Mouse (Mus musculus): ENCODE data around the gene Crym. TPM values are rescaled to one million over a fixed set of nuclear protein-coding genes. Genes with fewer than 3 reads are reported as not detected.

Crym gene
- polyA plus RNA-seq (2015; fragmentation: Nextera tagmentation; extraction: Ambion mirVana), result 10.7 and 12.9 TPM in 2 replicates

DNA sequence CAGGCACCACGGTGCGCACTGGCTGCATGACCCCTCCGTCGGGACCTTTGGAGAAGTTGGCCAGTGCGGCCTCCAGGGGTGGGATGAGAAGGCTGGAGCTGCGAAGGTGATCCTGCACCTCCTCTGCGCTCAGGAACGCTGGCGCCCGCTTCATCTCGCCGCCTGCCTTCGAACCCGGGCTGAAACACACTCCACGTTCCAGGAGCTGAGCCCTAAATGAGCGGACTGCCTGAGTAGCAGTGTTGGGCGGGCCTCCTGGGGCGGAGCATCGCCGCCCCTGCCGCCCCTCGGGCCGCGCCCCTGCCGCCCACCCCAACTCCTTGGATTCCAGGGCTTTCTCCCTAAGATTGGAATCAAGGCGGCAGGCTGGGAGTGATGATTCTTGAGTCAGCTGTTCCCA, at the start of gene Crym:
Gene Crym (minus strand): TSS at position 341 of the 400 bp plus-strand sequence.
- Histone ChIP-seq H3K4me3 (ENCODE audit: low read length) (peak within 1 kb of the TSS; percentile 41), H3K4me2 (ENCODE audit: low read length) (peak within 1 kb of the TSS; percentile 70), H3K27ac (ENCODE audit: low read depth, low read length) (no peak within 1 kb of the TSS), H3K36me3 (ENCODE audit: control insufficient read depth, insufficient read depth, low read length) (no peaks in the 10 kb centered on the region), H3K9me3 (ENCODE audit: control insufficient read depth, low read length) (no peaks in the 10 kb centered on the region), H3K4me1 (ENCODE audit: control insufficient read depth, insufficient read depth, low read depth, low read length) (peaks cover 4% of the 10 kb centered on the region), H3K27me3 (replicated peaks; ENCODE audit: control insufficient read depth, insufficient read depth, low read length) (peaks cover 13% of the 10 kb centered on the region), H3K9ac (ENCODE audit: low read depth, low read length) (peak within 1 kb of the TSS; percentile 54)
- 5% methylated on average over 20 of the region's 26 CpGs for WGBS
- ATAC-seq, result no peak

- Histone ChIP-seq H3K9me3 (ENCODE audit: control insufficient read depth, low read length) (no peaks in the 10 kb centered on the region), H3K27ac (ENCODE audit: low read depth, low read length) (no peak overlapping the region), H3K4me3 (ENCODE audit: low read length) (no peak overlapping the region), H3K36me3 (ENCODE audit: control insufficient read depth, insufficient read depth, low read length) (no peaks in the 10 kb centered on the region), H3K4me1 (ENCODE audit: control insufficient read depth, insufficient read depth, low read depth, low read length) (no peaks in the 10 kb centered on the region), H3K4me2 (ENCODE audit: low read length) (no peak overlapping the region), H3K9ac (ENCODE audit: low read depth, low read length) (no peak overlapping the region), H3K27me3 (replicated peaks; ENCODE audit: control insufficient read depth, insufficient read depth, low read length) (no peaks in the 10 kb centered on the region)
- no peak for ATAC-seq
Measured at GRCm38 (mm10) chr7:120241092-120241491, 39.2 kb upstream of the Crym start.

DNA sequence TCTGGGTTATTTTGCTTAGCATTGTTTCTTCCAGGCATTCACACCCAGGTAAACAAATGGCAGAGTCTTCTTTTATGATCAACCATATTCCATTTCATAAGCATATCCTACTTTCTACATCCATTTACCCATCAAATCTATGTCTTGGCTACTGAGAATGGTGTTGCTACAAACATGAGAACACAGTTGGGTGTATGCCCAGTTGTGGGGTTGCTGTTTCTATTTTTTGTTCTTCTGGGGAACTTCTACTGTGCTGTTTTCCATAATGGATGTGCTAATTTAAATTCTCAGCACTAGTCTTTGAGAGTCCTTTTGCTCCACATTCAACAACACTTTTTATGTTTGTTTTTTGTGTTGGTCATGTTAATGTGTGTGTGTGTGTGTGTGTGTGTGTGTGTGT, 26.6 kb upstream of the Crym start:
- no peak overlapping the region for H3K4me3 ChIP-seq (ENCODE audit: low read length)
- H3K27me3 ChIP-seq (replicated peaks; ENCODE audit: control insufficient read depth, insufficient read depth, low read length), result no peaks in the 10 kb centered on the region
- H3K27ac ChIP-seq (ENCODE audit: low read depth, low read length), result no peak overlapping the region
- no peaks in the 10 kb centered on the region for H3K4me1 ChIP-seq (ENCODE audit: control insufficient read depth, insufficient read depth, low read depth, low read length)
- no peak for ATAC-seq
- H3K9me3 ChIP-seq (ENCODE audit: control insufficient read depth, low read length), result no peaks in the 10 kb centered on the region
- no peaks in the 10 kb centered on the region for H3K36me3 ChIP-seq (ENCODE audit: control insufficient read depth, insufficient read depth, low read length)
- H3K9ac ChIP-seq (ENCODE audit: low read depth, low read length), result no peak overlapping the region
- no peak overlapping the region for H3K4me2 ChIP-seq (ENCODE audit: low read length)

GRCm38 (mm10) chr7:120205989-120206388, 4.1 kb upstream of the Crym start:
- peaks cover 4% of the 10 kb centered on the region for H3K4me1 ChIP-seq (ENCODE audit: control insufficient read depth, insufficient read depth, low read depth, low read length)
- H3K4me3 ChIP-seq (ENCODE audit: low read length), result no peak overlapping the region
- no peaks in the 10 kb centered on the region for H3K36me3 ChIP-seq (ENCODE audit: control insufficient read depth, insufficient read depth, low read length)
- ATAC-seq, result no peak
- peaks cover 13% of the 10 kb centered on the region for H3K27me3 ChIP-seq (replicated peaks; ENCODE audit: control insufficient read depth, insufficient read depth, low read length)
- no peaks in the 10 kb centered on the region for H3K9me3 ChIP-seq (ENCODE audit: control insufficient read depth, low read length)
- H3K9ac ChIP-seq (ENCODE audit: low read depth, low read length), result no peak overlapping the region
- no peak overlapping the region for H3K4me2 ChIP-seq (ENCODE audit: low read length)
- WGBS, result 69% methylated on average over 9 of the region's 9 CpGs
- no peak overlapping the region for H3K27ac ChIP-seq (ENCODE audit: low read depth, low read length)

- H3K9me3 ChIP-seq (ENCODE audit: control insufficient read depth, low read length), result no peaks in the 10 kb centered on the region
- peak; percentile 88 for ATAC-seq
- WGBS, result 4% methylated on average over 26 of the region's 26 CpGs
Measured at GRCm38 (mm10) chr7:120203789-120204188, 1.9 kb upstream of the Crym start, which contains the start of gene Abca14. Gene Abca14, plus strand, starts transcription at chr7:120203961.

GRCm38 (mm10) chr7:120201231-120201744, 623 bp downstream of the Crym start:
- Histone ChIP-seq H3K4me3 (ENCODE audit: low read length) (peak overlapping the region; percentile 41), H3K9ac (ENCODE audit: low read depth, low read length) (peak overlapping the region; percentile 54), H3K36me3 (ENCODE audit: control insufficient read depth, insufficient read depth, low read length) (no peaks in the 10 kb centered on the region), H3K27me3 (replicated peaks; ENCODE audit: control insufficient read depth, insufficient read depth, low read length) (peaks cover 13% of the 10 kb centered on the region), H3K4me2 (ENCODE audit: low read length) (peak overlapping the region; percentile 70), H3K4me1 (ENCODE audit: control insufficient read depth, insufficient read depth, low read depth, low read length) (peaks cover 4% of the 10 kb centered on the region), H3K9me3 (ENCODE audit: control insufficient read depth, low read length) (no peaks in the 10 kb centered on the region), H3K27ac (ENCODE audit: low read depth, low read length) (no peak overlapping the region)
- 0 out of 2 replicates have a peak, but pooled peaks have one; percentile 34 for ATAC-seq
- WGBS, result 2% methylated on average over 13 of the region's 14 CpGs

More at GRCm38 (mm10) chr7:120203789-120204188, 1.9 kb upstream of the Crym start, which contains the start of gene Abca14:
- Histone ChIP-seq H3K4me2 (ENCODE audit: low read length) (peak within 1 kb of the TSS; percentile 28), H3K4me1 (ENCODE audit: control insufficient read depth, insufficient read depth, low read depth, low read length) (peaks cover 4% of the 10 kb centered on the region), H3K27ac (ENCODE audit: low read depth, low read length) (no peak within 1 kb of the TSS), H3K9ac (ENCODE audit: low read depth, low read length) (0 out of 2 replicates have a peak within 1 kb of the TSS, but pooled peaks have one; percentile 29), H3K36me3 (ENCODE audit: control insufficient read depth, insufficient read depth, low read length) (no peaks in the 10 kb centered on the region), H3K4me3 (ENCODE audit: low read length) (no peak within 1 kb of the TSS), H3K27me3 (replicated peaks; ENCODE audit: control insufficient read depth, insufficient read depth, low read length) (peaks cover 13% of the 10 kb centered on the region)

DNA sequence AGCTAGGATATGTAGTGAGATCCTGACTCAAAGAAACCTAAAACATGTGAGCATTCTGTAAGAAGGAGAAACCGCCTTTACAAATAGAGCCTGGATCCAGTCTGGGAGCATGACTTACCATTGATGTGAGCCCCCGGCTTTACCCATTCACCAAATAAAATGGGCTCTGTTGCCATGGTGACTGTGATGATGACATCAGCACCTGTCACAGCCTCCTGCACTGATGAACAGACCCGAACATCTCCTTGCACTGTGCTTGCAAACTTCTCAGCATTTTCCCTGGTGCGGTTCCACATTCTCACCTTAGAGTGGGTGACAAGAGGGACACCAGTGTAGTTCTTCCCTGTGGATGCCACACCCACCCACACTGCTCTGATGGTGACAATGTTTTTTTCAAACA, 6.7 kb downstream of the Crym start:
- Histone ChIP-seq H3K9ac (ENCODE audit: low read depth, low read length) (no peak overlapping the region), H3K27ac (ENCODE audit: low read depth, low read length) (no peak overlapping the region), H3K9me3 (ENCODE audit: control insufficient read depth, low read length) (no peaks in the 10 kb centered on the region), H3K4me1 (ENCODE audit: control insufficient read depth, insufficient read depth, low read depth, low read length) (peaks cover 1% of the 10 kb centered on the region; the same call in 1 of the 2 replicates), H3K36me3 (ENCODE audit: control insufficient read depth, insufficient read depth, low read length) (no peaks in the 10 kb centered on the region), H3K4me2 (ENCODE audit: low read length) (no peak overlapping the region), H3K4me3 (ENCODE audit: low read length) (no peak overlapping the region), H3K27me3 (replicated peaks; ENCODE audit: control insufficient read depth, insufficient read depth, low read length) (no peaks in the 10 kb centered on the region; the same call in 1 of the 2 replicates)
- ATAC-seq, result no peak
- 60% methylated on average over 4 of the region's 4 CpGs for WGBS

GRCm38 (mm10) chr7:120192816-120193215, 9.1 kb downstream of the Crym start:
- Histone ChIP-seq H3K9me3 (ENCODE audit: control insufficient read depth, low read length) (no peaks in the 10 kb centered on the region), H3K4me3 (ENCODE audit: low read length) (no peak overlapping the region), H3K36me3 (ENCODE audit: control insufficient read depth, insufficient read depth, low read length) (no peaks in the 10 kb centered on the region), H3K9ac (ENCODE audit: low read depth, low read length) (no peak overlapping the region), H3K4me1 (ENCODE audit: control insufficient read depth, insufficient read depth, low read depth, low read length) (peaks cover 2% of the 10 kb centered on the region; the same call in 1 of the 2 replicates), H3K4me2 (ENCODE audit: low read length) (no peak overlapping the region), H3K27ac (ENCODE audit: low read depth, low read length) (no peak overlapping the region), H3K27me3 (replicated peaks; ENCODE audit: control insufficient read depth, insufficient read depth, low read length) (no peaks in the 10 kb centered on the region)
- ATAC-seq, result no peak
- 82% methylated on average over 6 of the region's 6 CpGs for WGBS

DNA sequence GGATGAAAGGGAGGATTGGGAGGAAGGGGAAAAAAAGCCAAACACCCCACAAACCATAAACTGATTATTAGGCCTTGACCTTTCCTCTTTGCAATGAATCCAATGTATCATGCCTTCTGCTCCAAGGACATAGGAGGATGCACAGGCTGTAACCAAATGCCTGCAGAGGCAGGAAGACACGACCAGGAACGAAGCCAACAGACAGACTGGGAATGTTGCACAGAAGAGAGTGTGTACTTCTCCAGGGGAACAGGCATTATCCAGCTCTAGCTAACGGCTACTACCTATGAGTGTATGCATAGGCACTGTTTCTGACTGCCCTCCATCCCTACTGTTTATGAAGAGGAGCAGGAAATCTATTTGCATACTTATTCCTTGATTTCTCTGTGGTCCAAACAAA, 9.7 kb downstream of the Crym start:
- WGBS, result 51% methylated on average over 3 of the region's 3 CpGs
- peaks cover 2% of the 10 kb centered on the region; the same call in 1 of the 2 replicates for H3K4me1 ChIP-seq (ENCODE audit: control insufficient read depth, insufficient read depth, low read depth, low read length)
- H3K36me3 ChIP-seq (ENCODE audit: control insufficient read depth, insufficient read depth, low read length), result no peaks in the 10 kb centered on the region
- H3K4me3 ChIP-seq (ENCODE audit: low read length), result no peak overlapping the region
- no peak overlapping the region for H3K27ac ChIP-seq (ENCODE audit: low read depth, low read length)
- H3K9me3 ChIP-seq (ENCODE audit: control insufficient read depth, low read length), result no peaks in the 10 kb centered on the region
- no peak overlapping the region for H3K4me2 ChIP-seq (ENCODE audit: low read length)
- no peak overlapping the region for H3K9ac ChIP-seq (ENCODE audit: low read depth, low read length)
- no peaks in the 10 kb centered on the region for H3K27me3 ChIP-seq (replicated peaks; ENCODE audit: control insufficient read depth, insufficient read depth, low read length)
- ATAC-seq, result no peak

All from hindbrain, embryonic 16.5 days (tissue).